Comparison of ENCODE assay signal across 22 mouse cellular contexts in the genomic region with DNA sequence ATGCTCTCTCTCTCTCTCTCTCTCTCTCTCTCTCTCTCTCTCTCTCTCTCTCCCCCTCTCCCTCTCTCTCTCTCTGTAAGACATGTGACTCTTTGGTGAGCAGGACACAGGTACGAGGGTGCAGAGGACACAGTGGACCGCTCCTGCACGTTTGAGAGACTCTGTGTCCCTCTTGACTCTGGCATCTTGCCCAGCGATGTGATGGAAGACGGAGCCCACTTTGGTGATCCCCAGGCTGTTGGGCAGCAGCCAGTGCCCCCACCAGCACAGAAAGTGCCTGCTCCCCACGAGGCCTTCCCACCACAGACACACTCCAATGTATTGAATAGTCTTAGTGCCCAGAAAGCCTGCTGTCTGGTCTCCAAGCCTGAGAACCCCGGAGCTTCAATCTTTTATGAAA.
DNase-seq lines count a peak whose midpoint lies in the region; ATAC-seq lines count a peak whose summit lies in the region.
"Had no signal": no experiment of that assay in that cellular context is flagged by ENCODE, and none has a peak within 500 bp of the region (broad histone marks: within the 10 kb centered on the region; RNA-seq: fewer than 3 reads in every experiment).

No protein-coding gene starts in this region.

- peak; percentile 35 to 56 for DNase-seq in cerebellum, postnatal 10 days
- DNase-seq in cerebellum, postnatal 4 days (ENCODE audit: low spot score in 2 of 2), result no peak
- no peak for DNase-seq in heart, adult 9 months (ENCODE audit: low spot score in 2 of 2)
- peak; percentile 53 for DNase-seq in left cerebral cortex, postnatal 4 days
- DNase-seq in left cerebral cortex, adult 8-10 months (ENCODE audit: low spot score in 2 of 2), result no peak
- DNase-seq in retina, postnatal 1 day, result peak; percentile 33
- no peak for DNase-seq in retina, embryonic 14.5 days (ENCODE audit: low spot score)
- DNase-seq: adrenal gland, postnatal 10 days; B cell, adult 2 months; cerebellum, adult 11-12 months; cerebellum, adult 9-10 months; cerebellum, postnatal 36 days; gastrocnemius, postnatal 36 days; heart, adult 18-20 months; heart, postnatal 36 days had no signal

- no peak overlapping the region for H3K4me3 ChIP-seq in heart, embryonic 15.5 days
- H3K4me3 ChIP-seq: embryonic facial prominence, embryonic 10.5 days; forebrain, embryonic 13.5 days; heart, embryonic 13.5 days had no signal

- ATAC-seq in heart, embryonic 15.5 days (replicated peaks; ENCODE audit: insufficient number of reproducible peaks, insufficient read depth, low FRiP score, low read depth), result peak; percentile 67; the same call in 1 of the 2 replicates
- ATAC-seq: CD4-positive, CD25-positive, alpha-beta regulatory T cell, adult 4 months; forebrain, embryonic 13.5 days; intestine, embryonic 16.5 days had no signal

- peak overlapping the region; percentile 41; the same call in 1 of the 2 replicates for H3K27ac ChIP-seq in heart, embryonic 15.5 days
- H3K27ac ChIP-seq: embryonic facial prominence, embryonic 10.5 days; forebrain, embryonic 13.5 days; heart, embryonic 13.5 days had no signal

- no peak overlapping the region for H3K9ac ChIP-seq in heart, embryonic 15.5 days
- H3K9ac ChIP-seq: forebrain, embryonic 13.5 days; heart, embryonic 13.5 days had no signal

- no peaks in the 10 kb centered on the region for H3K27me3 ChIP-seq in heart, embryonic 15.5 days
- H3K27me3 ChIP-seq: forebrain, embryonic 13.5 days; heart, embryonic 13.5 days had no signal

- H3K4me1 ChIP-seq in heart, embryonic 15.5 days (replicated peaks), result peaks cover 8% of the 10 kb centered on the region

- no peaks in the 10 kb centered on the region for H3K36me3 ChIP-seq in heart, embryonic 15.5 days
- H3K36me3 ChIP-seq: embryonic facial prominence, embryonic 10.5 days; G1E; heart, embryonic 13.5 days had no signal

- no peak overlapping the region for H3K4me2 ChIP-seq in heart, embryonic 15.5 days
- H3K4me2 ChIP-seq: forebrain, embryonic 13.5 days; heart, embryonic 13.5 days had no signal

- intact Hi-C loops in left cerebral cortex, postnatal 4 days (cut with DNase I), result no loop called here

- H3K9me3 ChIP-seq in heart, embryonic 15.5 days (replicated peaks), result no peaks in the 10 kb centered on the region
- H3K9me3 ChIP-seq: embryonic facial prominence, embryonic 10.5 days; forebrain, embryonic 13.5 days; heart, embryonic 13.5 days had no signal

- WGBS in heart, embryonic 15.5 days, result 51% methylated on average over 7 of the region's 7 CpGs

Comparison
In these comparisons a context has a peak if more than half of its experiments do, and no peak if none do; other contexts are left out.
1. DNase-seq: peak in cerebellum, postnatal 10 days (2 of 2), left cerebral cortex, postnatal 4 days (single experiment) and retina, postnatal 1 day (single experiment); none in cerebellum, postnatal 4 days (0 of 2), heart, adult 9 months (0 of 2), left cerebral cortex, adult 8-10 months (0 of 2) and retina, embryonic 14.5 days (single experiment).